Mouse (Mus musculus): ENCODE data around the gene Tex2. TPM values are rescaled to one million over a fixed set of nuclear protein-coding genes. Genes with fewer than 3 reads are reported as not detected.
"Not testable (repeated sequence)": the region's sequence is repeated elsewhere in the genome, so short reads cannot be mapped to it uniquely, and the experiment has no call there.

The Tex2 gene
- polyA plus RNA-seq, 1 experiment from 2014 or later, result 32.1 TPM

GRCm38 (mm10) chr11:106588781-106589180 is 24.4 kb downstream of the Tex2 start:
- Histone ChIP-seq H3K27me3 (replicated peaks) (no peaks in the 10 kb centered on the region), H3K9me3 (no peaks in the 10 kb centered on the region), H3K4me3 (no peak overlapping the region), H3K9ac (no peak overlapping the region), H3K36me3 (replicated peaks) (no peaks in the 10 kb centered on the region), H3K4me2 (no peak overlapping the region), H3K4me1 (no peaks in the 10 kb centered on the region), H3K27ac (no peak overlapping the region)
- 60% methylated on average over 8 of the region's 8 CpGs for WGBS
- no peak for ATAC-seq (replicated peaks)

GRCm38 (mm10) chr11:106587786-106588519 is 25.3 kb downstream of the Tex2 start:
- no peak overlapping the region for H3K4me3 ChIP-seq
- no peak overlapping the region for H3K9ac ChIP-seq
- H3K4me1 ChIP-seq, result no peaks in the 10 kb centered on the region
- no peaks in the 10 kb centered on the region for H3K27me3 ChIP-seq (replicated peaks)
- no peaks in the 10 kb centered on the region for H3K9me3 ChIP-seq
- no peak for ATAC-seq (replicated peaks)
- H3K36me3 ChIP-seq (replicated peaks), result no peaks in the 10 kb centered on the region
- no peak overlapping the region for H3K27ac ChIP-seq
- no peak overlapping the region for H3K4me2 ChIP-seq
- 84% methylated on average over 10 of the region's 10 CpGs for WGBS

- H3K27ac ChIP-seq, result no peak overlapping the region
These were observed 29.4 kb downstream of the Tex2 start for GRCm38 (mm10) chr11:106583801-106584200.

GRCm38 (mm10) chr11:106581357-106581756 is 31.9 kb downstream of the Tex2 start:
- WGBS, result 93% methylated on average over 10 of the region's 10 CpGs
- no peak for ATAC-seq (replicated peaks)
- Histone ChIP-seq H3K4me2 (no peak overlapping the region), H3K9me3 (no peaks in the 10 kb centered on the region), H3K4me1 (no peaks in the 10 kb centered on the region), H3K27me3 (replicated peaks) (no peaks in the 10 kb centered on the region), H3K9ac (no peak overlapping the region), H3K4me3 (no peak overlapping the region), H3K36me3 (replicated peaks) (no peaks in the 10 kb centered on the region), H3K27ac (no peak overlapping the region)

More at GRCm38 (mm10) chr11:106583801-106584200, 29.4 kb downstream of the Tex2 start:
- no peak overlapping the region for H3K4me2 ChIP-seq
- H3K27me3 ChIP-seq (replicated peaks), result no peaks in the 10 kb centered on the region
- H3K4me1 ChIP-seq, result no peaks in the 10 kb centered on the region
- 92% methylated on average over 1 of the region's 1 CpGs for WGBS
- H3K9ac ChIP-seq, result no peak overlapping the region
- H3K9me3 ChIP-seq, result no peaks in the 10 kb centered on the region
- ATAC-seq (replicated peaks), result no peak
- no peak overlapping the region for H3K4me3 ChIP-seq
- H3K36me3 ChIP-seq (replicated peaks), result no peaks in the 10 kb centered on the region

- Histone ChIP-seq H3K27me3 (replicated peaks) (no peaks in the 10 kb centered on the region), H3K9me3 (no peaks in the 10 kb centered on the region), H3K4me2 (no peak overlapping the region), H3K4me1 (no peaks in the 10 kb centered on the region), H3K4me3 (no peak overlapping the region), H3K9ac (no peak overlapping the region), H3K36me3 (replicated peaks) (no peaks in the 10 kb centered on the region), H3K27ac (no peak overlapping the region)
- ATAC-seq (replicated peaks), result no peak
- WGBS, result 92% methylated on average over 8 of the region's 8 CpGs
These were observed 32.8 kb downstream of the Tex2 start for GRCm38 (mm10) chr11:106580468-106580867.

GRCm38 (mm10) chr11:106579957-106580356 is 33.3 kb downstream of the Tex2 start:
- H3K27me3 ChIP-seq (replicated peaks), result no peaks in the 10 kb centered on the region
- no peaks in the 10 kb centered on the region for H3K9me3 ChIP-seq
- no peaks in the 10 kb centered on the region for H3K4me1 ChIP-seq
- no peak for ATAC-seq (replicated peaks)
- no peak overlapping the region for H3K4me3 ChIP-seq
- no peak overlapping the region for H3K4me2 ChIP-seq
- H3K36me3 ChIP-seq (replicated peaks), result no peaks in the 10 kb centered on the region
- H3K27ac ChIP-seq, result no peak overlapping the region
- 74% methylated on average over 5 of the region's 5 CpGs for WGBS
- no peak overlapping the region for H3K9ac ChIP-seq

GRCm38 (mm10) chr11:106579146-106579545 is 34.1 kb downstream of the Tex2 start:
- ATAC-seq (replicated peaks), result no peak
- Histone ChIP-seq H3K4me2 (no peak overlapping the region), H3K27me3 (replicated peaks) (no peaks in the 10 kb centered on the region), H3K27ac (no peak overlapping the region), H3K4me1 (no peaks in the 10 kb centered on the region), H3K36me3 (replicated peaks) (no peaks in the 10 kb centered on the region), H3K4me3 (no peak overlapping the region), H3K9ac (no peak overlapping the region), H3K9me3 (no peaks in the 10 kb centered on the region)
- 89% methylated on average over 2 of the region's 2 CpGs for WGBS

- not testable (repeated sequence) for H3K4me1 ChIP-seq; H3K9me3 ChIP-seq; H3K27ac ChIP-seq; H3K4me2 ChIP-seq; H3K9ac ChIP-seq; H3K4me3 ChIP-seq; H3K36me3 ChIP-seq (replicated peaks); H3K27me3 ChIP-seq (replicated peaks); ATAC-seq (replicated peaks)
- 97% methylated on average over 10 of the region's 10 CpGs for WGBS
These were observed 35.4 kb downstream of the Tex2 start for GRCm38 (mm10) chr11:106577624-106578355.

GRCm38 (mm10) chr11:106574456-106574855 is 38.8 kb downstream of the Tex2 start:
- Histone ChIP-seq H3K4me3 (no peak overlapping the region), H3K36me3 (replicated peaks) (no peaks in the 10 kb centered on the region), H3K9ac (no peak overlapping the region), H3K9me3 (no peaks in the 10 kb centered on the region), H3K27me3 (replicated peaks) (no peaks in the 10 kb centered on the region), H3K4me1 (peaks cover 23% of the 10 kb centered on the region), H3K4me2 (no peak overlapping the region), H3K27ac (no peak overlapping the region)
- ATAC-seq (replicated peaks), result no peak
- WGBS, result 81% methylated on average over 9 of the region's 9 CpGs

GRCm38 (mm10) chr11:106573476-106574240 is 39.6 kb downstream of the Tex2 start:
- H3K4me1 ChIP-seq, result peaks cover 23% of the 10 kb centered on the region
- H3K4me3 ChIP-seq, result no peak overlapping the region
- H3K4me2 ChIP-seq, result no peak overlapping the region
- H3K9me3 ChIP-seq, result no peaks in the 10 kb centered on the region
- ATAC-seq (replicated peaks), result no peak
- 76% methylated on average over 9 of the region's 9 CpGs for WGBS
- no peaks in the 10 kb centered on the region for H3K36me3 ChIP-seq (replicated peaks)
- H3K27me3 ChIP-seq (replicated peaks), result no peaks in the 10 kb centered on the region
- H3K27ac ChIP-seq, result no peak overlapping the region
- no peak overlapping the region for H3K9ac ChIP-seq

GRCm38 (mm10) chr11:106572958-106573357 is 40.3 kb downstream of the Tex2 start:
- H3K9ac ChIP-seq, result no peak overlapping the region
- WGBS, result 65% methylated on average over 9 of the region's 9 CpGs
- no peaks in the 10 kb centered on the region for H3K9me3 ChIP-seq
- H3K36me3 ChIP-seq (replicated peaks), result no peaks in the 10 kb centered on the region
- H3K27ac ChIP-seq, result no peak overlapping the region
- peaks cover 23% of the 10 kb centered on the region for H3K4me1 ChIP-seq
- H3K4me2 ChIP-seq, result no peak overlapping the region
- H3K27me3 ChIP-seq (replicated peaks), result no peaks in the 10 kb centered on the region
- no peak for ATAC-seq (replicated peaks)
- H3K4me3 ChIP-seq, result no peak overlapping the region

GRCm38 (mm10) chr11:106572020-106572782 is 41.0 kb downstream of the Tex2 start:
- Histone ChIP-seq H3K4me1 (peaks cover 23% of the 10 kb centered on the region), H3K4me2 (no peak overlapping the region), H3K36me3 (replicated peaks) (no peaks in the 10 kb centered on the region), H3K9me3 (no peaks in the 10 kb centered on the region), H3K9ac (no peak overlapping the region), H3K27ac (no peak overlapping the region), H3K4me3 (no peak overlapping the region), H3K27me3 (replicated peaks) (no peaks in the 10 kb centered on the region)
- WGBS, result 50% methylated on average over 15 of the region's 15 CpGs
- no peak for ATAC-seq (replicated peaks)
